Mouse (Mus musculus) MEL (cell line): ENCODE measurements around the gene Cp. TPM values are rescaled to one million over a fixed set of nuclear protein-coding genes. Genes with fewer than 3 reads are reported as not detected.
A peak's percentile ranks its signal among the peaks of the same experiment; 100 is the strongest.

ENCODE experiments used
- DNase-seq: peaks from one replicate; pipeline ENCODE4 v3.0.0; 2011; ENCODE audit warnings: low read depth, low spot score
- H3K27ac ChIP-seq: 2 replicates; pipeline ENCODE4 v1.5.1; 2012; ENCODE audit warnings: low read depth, mild to moderate bottlenecking, control low read depth, low read length, moderate library complexity; ENCODE audit not compliant: control insufficient read depth
- H3K27me3 ChIP-seq, 2 experiments: fragments of 150-350 bp in 1 of 2; sonication (generic) in 1 of 2; 2 replicates each; pipeline ENCODE4 v1.6.1; 2012; ENCODE audit warnings: low read length in 2 of 2, mild to moderate bottlenecking in 2 of 2, improper control_type of control experiment in 1 of 2, moderate library complexity in 1 of 2; ENCODE audit not compliant: insufficient read depth in 2 of 2, control insufficient read depth in 1 of 2
- H3K36me3 ChIP-seq, 2 experiments: 2 replicates each; pipeline ENCODE4 v1.6.1; 2012 to 2014; ENCODE audit warnings: low read length in 2 of 2, improper control_type of control experiment in 1 of 2, inconsistent platforms in 1 of 2, mild to moderate bottlenecking in 1 of 2; ENCODE audit not compliant: insufficient read depth in 2 of 2, control insufficient read depth in 1 of 2
- H3K4me1 ChIP-seq, 2 experiments: fragments of 150-350 bp in 1 of 2; sonication (generic) in 1 of 2; 2 replicates each; pipeline ENCODE4 v1.6.1; 2012; ENCODE audit warnings: low read length in 2 of 2, improper control_type of control experiment in 1 of 2, mild to moderate bottlenecking in 1 of 2; ENCODE audit not compliant: insufficient read depth in 2 of 2, control insufficient read depth in 1 of 2
- H3K4me3 ChIP-seq, 2 experiments: fragments of 150-350 bp in 1 of 2; sonication (generic) in 1 of 2; 2 replicates each; pipeline ENCODE4 v1.5.1; 2012; ENCODE audit warnings: low read depth in 2 of 2, low read length in 2 of 2, mild to moderate bottlenecking in 2 of 2, moderate library complexity in 2 of 2, control low read depth in 1 of 2, improper control_type of control experiment in 1 of 2; ENCODE audit not compliant: control insufficient read depth in 1 of 2, insufficient read depth in 1 of 2
- H3K79me2 ChIP-seq: 2 replicates; pipeline ENCODE4 v1.6.1; 2012; ENCODE audit warnings: mild to moderate bottlenecking, low read length, moderate library complexity; ENCODE audit not compliant: control insufficient read depth, poor library complexity, insufficient read depth
- H3K9ac ChIP-seq: 2 replicates; pipeline ENCODE4 v1.6.1; 2012; ENCODE audit warnings: low read depth, mild to moderate bottlenecking, control low read depth, low read length, moderate library complexity; ENCODE audit not compliant: control insufficient read depth, poor library complexity, severe bottlenecking
- H3K9me3 ChIP-seq: fragments of 150-350 bp; sonication (generic); replicated peaks from 2 replicates; pipeline ENCODE4 v1.6.1; 2012; ENCODE audit warnings: mild to moderate bottlenecking, low read length, improper control_type of control experiment, moderate library complexity; ENCODE audit not compliant: insufficient read depth
- EP300 ChIP-seq, 2 experiments: IDR thresholded peaks; 2 replicates each; pipeline ENCODE4 v1.6.1; 2011; ENCODE audit warnings: improper control_type of control experiment in 2 of 2, low read length in 2 of 2, low read depth in 1 of 2, mild to moderate bottlenecking in 1 of 2
- ETS1 ChIP-seq: IDR thresholded peaks from 2 replicates; pipeline ENCODE4 v1.6.1; 2012; ENCODE audit warnings: low read depth, mild to moderate bottlenecking, inconsistent platforms, low read length, improper control_type of control experiment, moderate library complexity
- MEF2A ChIP-seq: IDR thresholded peaks from 2 replicates; pipeline ENCODE4 v1.6.1; 2014; ENCODE audit warnings: low read depth, mild to moderate bottlenecking, inconsistent platforms, low read length, improper control_type of control experiment; ENCODE audit not compliant: poor library complexity, insufficient replicate concordance, severe bottlenecking; ENCODE audit errors: extremely low read depth
- MYC ChIP-seq: IDR thresholded peaks from 2 replicates; pipeline ENCODE4 v1.6.1; 2011; ENCODE audit warnings: low read depth, mild to moderate bottlenecking, low read length, improper control_type of control experiment, moderate library complexity
- NELFE ChIP-seq: IDR thresholded peaks from 2 replicates; pipeline ENCODE4 v1.6.1; 2011; ENCODE audit warnings: low read depth, low read length, improper control_type of control experiment
- POLR2AphosphoS2 ChIP-seq: IDR thresholded peaks from 2 replicates; pipeline ENCODE4 v1.6.1; 2011; ENCODE audit warnings: low read length, improper control_type of control experiment
- SIN3A ChIP-seq: IDR thresholded peaks from 2 replicates; pipeline ENCODE4 v1.6.1; 2012; ENCODE audit warnings: low read length, improper control_type of control experiment, inconsistent platforms
- TBP ChIP-seq: IDR thresholded peaks from 2 replicates; pipeline ENCODE4 v1.8.0; 2011; ENCODE audit warnings: low read depth, low read length, improper control_type of control experiment
- ZKSCAN1 ChIP-seq: IDR thresholded peaks from 2 replicates; pipeline ENCODE4 v1.6.1; 2012; ENCODE audit warnings: low read depth, mild to moderate bottlenecking, inconsistent platforms, low read length, improper control_type of control experiment, moderate library complexity
- ZNF384 ChIP-seq: IDR thresholded peaks from 2 replicates; pipeline ENCODE4 v1.6.1; 2012; ENCODE audit warnings: low read depth, mild to moderate bottlenecking, inconsistent platforms, low read length, improper control_type of control experiment
- polyA plus RNA-seq, 2 experiments: library from polyadenylated mRNA; stranded (reverse) in 1 of 2; unstranded in 1 of 2; fragments of >175 nt in 1 of 2; fragments of >200 nt in 1 of 2; gene quantifications; 2 replicates each; pipeline versions ENCODE4 v1.2.1 to v1.2.4; 2012; ENCODE audit warnings: low replicate concordance in 2 of 2, low read depth in 1 of 2; ENCODE audit not compliant: insufficient read length in 2 of 2, insufficient read depth in 1 of 2, missing spikeins in 1 of 2
- total RNA-seq: library from RNA; depleted of rRNA; stranded (reverse); fragments of 300-350 nt; gene quantifications from 2 replicates; pipeline ENCODE4 v1.2.3, GENCODE M21; 2012

Cp gene
- total and polyA plus RNA-seq, 3 experiments = 0.04 TPM; not detected in 2

GRCm38 (mm10) chr3:20026481-20026880 is 69.6 kb downstream of the Cp start:
- no peak overlapping the region for H3K4me3 ChIP-seq
- H3K36me3 ChIP-seq = peaks cover 27 to 39% of the 10 kb centered on the region in 2 experiments
- H3K79me2 ChIP-seq = no peaks in the 10 kb centered on the region
- no peaks in the 10 kb centered on the region for H3K27me3 ChIP-seq
- no peak overlapping the region; the same call in 1 of the 2 replicates for H3K9ac ChIP-seq
- H3K4me1 ChIP-seq = peaks cover 15 to 31% of the 10 kb centered on the region in 2 experiments
- DNase-seq = peak; percentile 38
- peak overlapping the region; percentile 63 for H3K27ac ChIP-seq
- no peaks in the 10 kb centered on the region for H3K9me3 ChIP-seq
- no peak for TF ChIP-seq POLR2AphosphoS2
- TF ChIP-seq MEF2A = no peak
- no peak for TF ChIP-seq MYC
- peak; percentile 36 to 58; a peak in 2 of 4 replicates for TF ChIP-seq EP300 (IDR thresholded peaks at IDR 0.05; ENCODE audit: low read depth in 1 of 2, low read length in 2 of 2)
- peak; percentile 24; the same call in 1 of the 2 replicates for TF ChIP-seq ETS1

- H3K27ac ChIP-seq = peak overlapping the region; percentile 63
- no peak overlapping the region for H3K4me3 ChIP-seq
- no peaks in the 10 kb centered on the region for H3K9me3 ChIP-seq
- peak; percentile 78 for DNase-seq
- peaks cover 15 to 33% of the 10 kb centered on the region in 2 experiments for H3K4me1 ChIP-seq
- H3K9ac ChIP-seq = no peak overlapping the region; the same call in 1 of the 2 replicates
- H3K27me3 ChIP-seq = no peaks in the 10 kb centered on the region
- TF ChIP-seq SIN3A = 0 out of 2 replicates have a peak, but pooled peaks have one; percentile 5
- TF ChIP-seq ZNF384 = peak; percentile 70
- TF ChIP-seq ETS1 = peak; percentile 23; the same call in 1 of the 2 replicates
- TF ChIP-seq POLR2AphosphoS2 = no peak
- 0 out of 2 replicates have a peak, but pooled peaks have one; percentile 50 for TF ChIP-seq TBP
- TF ChIP-seq EP300 (IDR thresholded peaks at IDR 0.05; ENCODE audit: low read depth in 1 of 2, low read length in 2 of 2) = peak in 1 of 2 experiments; percentile 56; a peak in 1 of 4 replicates
- no peak for TF ChIP-seq ZKSCAN1
- H3K36me3 ChIP-seq = peaks cover 24 to 41% of the 10 kb centered on the region in 2 experiments
- no peaks in the 10 kb centered on the region for H3K79me2 ChIP-seq
Observed at GRCm38 (mm10) chr3:20026996-20027689, 70.3 kb downstream of the Cp start.

GRCm38 (mm10) chr3:20027788-20028187 is 70.9 kb downstream of the Cp start:
- H3K4me3 ChIP-seq = no peak overlapping the region

More at GRCm38 (mm10) chr3:20027788-20028187, 70.9 kb downstream of the Cp start:
- no peak for DNase-seq
- TF ChIP-seq SIN3A (0 out of 2 replicates have a peak, but pooled peaks have one; percentile 6), NELFE (no peak)
- Histone ChIP-seq H3K36me3 (peaks cover 24 to 43% of the 10 kb centered on the region in 2 experiments), H3K9ac (no peak overlapping the region), H3K9me3 (no peaks in the 10 kb centered on the region), H3K79me2 (peaks cover 2% of the 10 kb centered on the region; the same call in 1 of the 2 replicates), H3K27me3 (no peaks in the 10 kb centered on the region), H3K4me1 (peaks cover 21 to 33% of the 10 kb centered on the region in 2 experiments), H3K27ac (peak overlapping the region; percentile 48)
